Mouse (Mus musculus) erythroblast, embryonic 14.5 days (primary cell): ENCODE data around the gene Acox1. TPM values are rescaled to one million over a fixed set of nuclear protein-coding genes. Genes with fewer than 3 reads are reported as not detected.
A peak's percentile ranks its signal among the peaks of the same experiment; 100 is the strongest.

Experiments used
- H3K27me3 ChIP-seq: 2 replicates; pipeline ENCODE4 v1.6.1; 2012; ENCODE audit warnings: inconsistent platforms; ENCODE audit not compliant: control insufficient read depth
- H3K36me3 ChIP-seq: 2 replicates; pipeline ENCODE4 v1.6.1; 2012; ENCODE audit warnings: mild to moderate bottlenecking, inconsistent platforms; ENCODE audit not compliant: control insufficient read depth
- H3K4me1 ChIP-seq: 2 replicates; pipeline ENCODE4 v1.6.1; 2012; ENCODE audit warnings: inconsistent platforms; ENCODE audit not compliant: control insufficient read depth
- H3K4me3 ChIP-seq: replicated peaks from 2 replicates; pipeline ENCODE3; 2012; ENCODE audit warnings: moderate library complexity, mild to moderate bottlenecking, inconsistent platforms
- H3K9me3 ChIP-seq: 2 replicates; pipeline ENCODE4 v1.6.1; 2012; ENCODE audit warnings: low read length, inconsistent platforms, mixed read lengths; ENCODE audit not compliant: control insufficient read depth
- GATA1 ChIP-seq: IDR thresholded peaks from 2 replicates; pipeline ENCODE4 v1.6.1; 2012; ENCODE audit warnings: low read length, inconsistent platforms, mixed read lengths
- TAL1 ChIP-seq: IDR thresholded peaks from 3 replicates; pipeline ENCODE4 v1.6.1; 2012; ENCODE audit warnings: low read length, inconsistent platforms, mixed read lengths
- polyA plus RNA-seq: library from polyadenylated mRNA; stranded (reverse); fragments of >175 nt; gene quantifications from 2 replicates; pipeline ENCODE4 v1.2.3, GENCODE M21; 2012

The Acox1 gene
- polyA plus RNA-seq, 1 experiment = 0.10 TPM

DNA sequence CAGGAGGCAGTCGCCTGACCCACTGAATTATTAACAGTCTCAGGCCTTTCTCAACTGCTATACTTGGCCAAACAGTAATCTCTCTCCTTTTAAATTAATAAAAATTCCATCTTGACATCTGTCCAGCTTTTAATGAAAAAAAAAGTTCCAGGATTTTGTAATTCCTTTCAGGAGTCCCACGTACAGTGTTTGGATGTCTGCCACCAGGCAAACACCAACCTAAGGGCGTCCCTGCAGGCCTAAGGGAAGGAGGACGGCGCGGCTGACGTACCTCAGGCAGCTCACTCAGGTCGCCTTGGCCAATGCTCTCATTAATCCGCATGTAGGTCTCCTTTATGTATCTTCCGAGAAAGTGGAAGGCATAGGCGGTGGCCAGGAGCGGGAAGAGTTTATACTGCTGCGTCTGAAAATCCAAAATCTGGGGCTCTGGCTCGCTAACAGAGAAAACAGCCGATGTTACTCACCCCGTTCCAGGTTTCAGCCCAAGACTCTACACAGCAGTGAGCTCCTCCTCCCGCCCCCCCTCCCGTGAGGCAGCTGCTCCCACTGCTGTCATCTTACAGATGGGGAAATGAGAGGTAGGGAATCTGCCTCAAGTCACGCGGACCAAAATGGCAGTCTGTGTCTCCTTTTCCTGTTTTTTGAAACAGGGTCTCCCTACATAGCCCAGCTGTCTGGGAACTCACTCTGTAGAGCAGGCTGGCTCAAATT lies 20.3 kb downstream of the Acox1 start:
- Histone ChIP-seq H3K4me3 (no peak overlapping the region), H3K27me3 (no peaks in the 10 kb centered on the region), H3K9me3 (no peaks in the 10 kb centered on the region), H3K36me3 (peaks cover 76% of the 10 kb centered on the region), H3K4me1 (peaks cover 4% of the 10 kb centered on the region)
- no peak for TF ChIP-seq GATA1
- no peak for TF ChIP-seq TAL1

DNA sequence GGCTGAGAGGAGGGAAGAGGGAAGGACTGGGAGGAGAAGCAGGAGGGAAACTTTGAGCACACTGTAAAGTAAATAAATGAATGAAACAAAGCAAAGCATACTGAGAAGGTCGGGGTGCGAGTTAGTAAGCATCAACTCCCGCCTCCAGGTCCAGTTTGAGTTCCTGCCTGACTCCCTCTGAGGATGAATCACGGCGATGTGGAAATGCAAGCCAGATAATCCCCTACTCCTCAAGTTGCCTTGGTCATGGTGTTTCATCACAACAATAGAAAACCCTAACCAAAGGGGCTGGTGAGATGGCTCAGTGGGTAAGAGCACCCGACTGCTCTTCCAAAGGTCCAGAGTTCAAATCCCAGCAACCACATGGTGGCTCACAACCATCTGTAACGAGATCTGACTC lies 22.8 kb downstream of the Acox1 start:
- no peaks in the 10 kb centered on the region for H3K27me3 ChIP-seq
- TF ChIP-seq GATA1 = no peak
- no peak for TF ChIP-seq TAL1
- peaks cover 4% of the 10 kb centered on the region for H3K4me1 ChIP-seq
- peaks cover 75% of the 10 kb centered on the region for H3K36me3 ChIP-seq
- no peak overlapping the region for H3K4me3 ChIP-seq
- H3K9me3 ChIP-seq = no peaks in the 10 kb centered on the region

- Histone ChIP-seq H3K4me3 (no peak overlapping the region), H3K27me3 (no peaks in the 10 kb centered on the region), H3K9me3 (no peaks in the 10 kb centered on the region), H3K4me1 (peaks cover 4% of the 10 kb centered on the region), H3K36me3 (peaks cover 65% of the 10 kb centered on the region)
- TF ChIP-seq GATA1 (no peak), TAL1 (no peak)
Observed at GRCm38 (mm10) chr11:116174775-116175448, 23.9 kb downstream of the Acox1 start.

DNA sequence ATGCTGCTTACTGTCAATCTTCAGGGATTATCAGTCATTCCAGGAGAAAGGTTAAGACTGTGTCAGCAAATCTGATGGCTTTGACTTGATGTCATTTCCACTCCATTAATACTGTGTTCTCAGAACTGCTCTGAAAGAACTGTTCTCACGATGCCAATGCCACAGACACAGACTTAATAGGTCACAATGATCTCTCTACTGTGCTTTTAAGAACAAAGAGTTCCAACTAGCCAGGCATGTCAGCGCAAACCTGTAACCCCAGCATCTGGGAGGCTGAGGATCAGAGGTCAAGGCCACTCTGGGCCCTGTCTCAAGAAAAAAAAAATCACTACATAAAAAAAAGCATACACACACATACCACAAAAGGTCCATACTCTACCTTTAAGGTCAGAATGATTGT lies 26.9 kb downstream of the Acox1 start:
- Histone ChIP-seq H3K27me3 (peaks cover 6% of the 10 kb centered on the region; the same call in 1 of the 2 replicates), H3K9me3 (no peaks in the 10 kb centered on the region), H3K4me3 (no peak overlapping the region), H3K36me3 (peaks cover 44% of the 10 kb centered on the region), H3K4me1 (peaks cover 18% of the 10 kb centered on the region)
- no peak for TF ChIP-seq GATA1
- no peak for TF ChIP-seq TAL1

DNA sequence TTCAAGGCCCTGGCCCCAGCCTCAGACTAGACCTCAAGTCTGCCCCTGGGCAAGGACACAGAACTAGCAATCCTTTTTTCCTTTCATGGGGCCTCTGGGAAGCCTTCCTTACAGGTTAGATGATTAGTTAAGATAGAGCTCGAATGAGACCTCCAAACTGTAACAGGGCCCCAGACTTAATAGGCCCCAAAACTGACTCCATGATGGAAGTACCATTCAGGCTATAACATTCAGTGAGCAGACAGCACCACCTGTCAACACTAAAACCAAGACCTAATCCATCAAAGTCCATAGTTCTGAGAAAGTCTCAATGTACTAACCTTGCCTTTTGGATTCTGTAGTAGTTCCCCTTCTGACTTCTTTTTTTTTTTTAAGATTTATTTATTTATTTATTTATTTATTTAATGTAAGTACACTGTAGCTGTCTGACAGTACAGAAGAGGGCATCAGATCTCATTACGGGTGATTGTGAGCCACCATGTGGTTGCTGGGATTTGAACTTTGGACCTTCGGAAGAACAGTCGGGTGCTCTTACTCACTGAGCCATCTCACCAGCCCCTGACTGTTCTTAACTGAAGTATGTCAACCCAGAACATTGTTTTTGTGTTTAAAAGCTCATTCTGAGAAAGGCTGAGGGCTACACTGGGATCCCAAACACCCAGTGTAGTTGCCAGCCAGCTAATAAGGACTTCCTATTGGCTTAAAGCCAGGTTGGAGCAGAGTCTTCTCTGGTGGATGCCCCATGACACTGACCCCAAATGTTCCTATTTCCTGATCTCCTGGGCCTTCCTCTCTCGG lies 28.6 kb downstream of the Acox1 start:
- Histone ChIP-seq H3K36me3 (peaks cover 35% of the 10 kb centered on the region), H3K4me1 (peaks cover 26% of the 10 kb centered on the region), H3K9me3 (no peaks in the 10 kb centered on the region), H3K4me3 (no peak overlapping the region), H3K27me3 (peaks cover 6% of the 10 kb centered on the region; the same call in 1 of the 2 replicates)
- no peak for TF ChIP-seq TAL1
- no peak for TF ChIP-seq GATA1

GRCm38 (mm10) chr11:116169214-116169613 lies 29.6 kb downstream of the Acox1 start:
- Histone ChIP-seq H3K27me3 (peaks cover 6% of the 10 kb centered on the region; the same call in 1 of the 2 replicates), H3K9me3 (no peaks in the 10 kb centered on the region), H3K4me3 (no peak overlapping the region), H3K36me3 (peaks cover 27% of the 10 kb centered on the region), H3K4me1 (peaks cover 28% of the 10 kb centered on the region)
- no peak for TF ChIP-seq GATA1

DNA sequence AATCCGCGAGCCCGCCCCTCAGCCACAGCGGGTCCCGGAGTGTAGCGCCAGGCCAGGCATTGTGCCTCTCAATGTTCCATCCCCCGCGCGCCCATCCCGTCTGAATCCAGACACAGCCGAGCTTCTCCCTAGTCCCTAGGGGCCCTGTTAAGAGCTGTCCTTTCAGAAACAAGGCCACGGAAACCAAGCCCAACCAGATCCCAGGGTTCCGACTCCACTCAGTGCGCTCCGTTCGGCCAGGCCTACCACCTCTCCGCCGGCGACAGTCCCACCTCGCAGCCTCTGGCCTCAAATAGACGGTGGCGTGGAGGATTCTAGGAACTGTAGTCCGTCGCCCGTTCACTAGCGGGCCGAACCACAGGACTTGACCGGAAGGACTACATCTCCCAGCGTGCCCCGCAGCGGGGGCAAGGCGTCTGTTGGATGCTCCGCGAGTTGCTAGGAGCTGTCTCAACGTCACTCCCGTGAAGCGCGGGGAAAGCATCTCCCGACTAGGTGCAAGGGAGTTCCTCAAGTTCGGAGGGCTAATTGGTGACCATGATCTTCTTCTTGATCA lies 30.9 kb downstream of the Acox1 start, which contains the start of gene Fbf1:
Gene Fbf1 (minus strand): TSS at position 283 of the 556 bp plus-strand sequence.
- peaks cover 30% of the 10 kb centered on the region for H3K4me1 ChIP-seq

GRCm38 (mm10) chr11:116167232-116167631 lies 31.6 kb downstream of the Acox1 start:
- no peak for TF ChIP-seq TAL1
- TF ChIP-seq GATA1 = no peak
- Histone ChIP-seq H3K36me3 (peaks cover 15% of the 10 kb centered on the region), H3K4me1 (peaks cover 31% of the 10 kb centered on the region), H3K27me3 (peaks cover 6% of the 10 kb centered on the region; the same call in 1 of the 2 replicates), H3K4me3 (peak overlapping the region; percentile 81), H3K9me3 (no peaks in the 10 kb centered on the region)

More for the DNA sequence above, 30.9 kb downstream of the Acox1 start, which contains the start of gene Fbf1:
- TF ChIP-seq TAL1 (no peak), GATA1 (no peak)
- Histone ChIP-seq H3K9me3 (no peaks in the 10 kb centered on the region), H3K4me3 (peak within 1 kb of the TSS; percentile 81), H3K27me3 (peaks cover 6% of the 10 kb centered on the region; the same call in 1 of the 2 replicates), H3K36me3 (peaks cover 21% of the 10 kb centered on the region)
